Mouse (Mus musculus): ENCODE measurements around the gene Gna14. TPM values are rescaled to one million over a fixed set of nuclear protein-coding genes. Genes with fewer than 3 reads are reported as not detected.

Gna14 gene
- total RNA-seq, 2 experiments from 2014 or later: 0.42 to 0.43 TPM

- intact Hi-C loops (cut with DNase I): no loop called here
- no peak for DNase-seq
Observed at GRCm38 (mm10) chr19:16579656-16580260, 144.2 kb downstream of the Gna14 start.

- intact Hi-C loops (cut with DNase I): no loop called here
- DNase-seq: no peak
Observed at GRCm38 (mm10) chr19:16580501-16580900, 144.9 kb downstream of the Gna14 start.

GRCm38 (mm10) chr19:16584546-16584945, 149.0 kb downstream of the Gna14 start:
- intact Hi-C loops (cut with DNase I): no loop called here
- DNase-seq: no peak

GRCm38 (mm10) chr19:16585379-16585778, 149.8 kb downstream of the Gna14 start:
- intact Hi-C loops (cut with DNase I): no loop called here
- DNase-seq: peak; percentile 20 to 39

- intact Hi-C loops (cut with DNase I): no loop called here
- peak in 1 of 2 experiments; percentile 10 for DNase-seq
Observed at GRCm38 (mm10) chr19:16593256-16593974, 157.9 kb downstream of the Gna14 start.

- intact Hi-C loops (cut with DNase I): no loop called here
- no peak for DNase-seq
Observed at GRCm38 (mm10) chr19:16593975-16594317, 158.4 kb downstream of the Gna14 start.

- no peak for DNase-seq
- intact Hi-C loops (cut with DNase I): loop anchor here (5.0 kb wide), 2 partner anchors 240 to 465 kb away; partner anchors contain the start of gene Gnaq
Observed at GRCm38 (mm10) chr19:16597216-16597615, 161.7 kb downstream of the Gna14 start.

GRCm38 (mm10) chr19:16598653-16599297, 163.2 kb downstream of the Gna14 start:
- DNase-seq: peak; percentile 24 to 39
- intact Hi-C loops (cut with DNase I): loop anchor here (1.0 to 5.0 kb wide), 5 partner anchors 163 to 600 kb away; partner anchors contain the start of genes Gna14 and Gnaq

GRCm38 (mm10) chr19:16599298-16599970, 163.9 kb downstream of the Gna14 start:
- DNase-seq: peak; percentile 85 to 92
- intact Hi-C loops (cut with DNase I): loop anchor here (1.0 to 5.0 kb wide), 5 partner anchors 164 to 601 kb away; partner anchors contain the start of genes Gna14 and Gnaq

- no peak for DNase-seq
- intact Hi-C loops (cut with DNase I): no loop called here
Observed at GRCm38 (mm10) chr19:16602026-16602425, 166.5 kb downstream of the Gna14 start.

- intact Hi-C loops (cut with DNase I): no loop called here
- no peak for DNase-seq
Observed at GRCm38 (mm10) chr19:16607634-16608033, 172.1 kb downstream of the Gna14 start.

- DNase-seq: no peak
- intact Hi-C loops (cut with DNase I): no loop called here
Observed at GRCm38 (mm10) chr19:16623154-16623553, 187.6 kb downstream of the Gna14 start.

- intact Hi-C loops (cut with DNase I): no loop called here
- no peak for DNase-seq
Observed at GRCm38 (mm10) chr19:16624994-16625393, 189.4 kb downstream of the Gna14 start.

GRCm38 (mm10) chr19:16625610-16626395, 190.2 kb downstream of the Gna14 start:
- DNase-seq: no peak
- intact Hi-C loops (cut with DNase I): no loop called here
